Mouse (Mus musculus): Measurements from ENCODE around the gene Bmpr1b. TPM values are rescaled to one million over a fixed set of nuclear protein-coding genes. Genes with fewer than 3 reads are reported as not detected.
A peak's percentile ranks its signal among the peaks of the same experiment; 100 is the strongest.

Gene Bmpr1b
- polyA plus RNA-seq, 1 experiment = 1.3 TPM

DNA sequence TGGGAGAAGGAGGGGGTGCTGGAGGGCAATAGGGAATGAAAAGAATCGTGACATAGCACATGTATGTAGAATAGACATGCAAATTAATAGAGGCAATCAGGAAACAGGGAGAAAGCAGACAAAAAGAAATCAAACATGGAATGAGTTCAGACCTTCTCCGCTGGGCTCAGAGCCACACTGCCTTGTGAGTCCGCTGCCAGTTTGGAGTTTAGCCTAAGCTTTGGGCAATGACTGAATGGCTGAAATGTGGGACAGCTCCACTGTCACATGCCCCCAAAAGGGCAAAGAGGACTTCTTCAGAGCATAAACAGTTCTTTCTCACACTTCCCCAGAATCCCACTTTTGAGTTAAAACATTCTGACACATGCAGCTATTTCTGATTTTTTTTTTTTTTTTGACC is 236.3 kb downstream of the Bmpr1b start:
- 58% methylated on average over 3 of the region's 3 CpGs for WGBS
- no peak overlapping the region for H3K4me3 ChIP-seq (replicated peaks; ENCODE audit: extremely low read depth, low read depth, low read length)
- DNase-seq = no peak
- H3K4me1 ChIP-seq (ENCODE audit: control insufficient read depth, insufficient read depth, low read length) = no peaks in the 10 kb centered on the region
- TF ChIP-seq POLR2A (IDR thresholded peaks at IDR 0.05; ENCODE audit: borderline replicate concordance, extremely low read depth, low read depth, low read length) (no peak), CTCF (IDR thresholded peaks at IDR 0.05; ENCODE audit: insufficient read depth, low read length) (no peak)

DNA sequence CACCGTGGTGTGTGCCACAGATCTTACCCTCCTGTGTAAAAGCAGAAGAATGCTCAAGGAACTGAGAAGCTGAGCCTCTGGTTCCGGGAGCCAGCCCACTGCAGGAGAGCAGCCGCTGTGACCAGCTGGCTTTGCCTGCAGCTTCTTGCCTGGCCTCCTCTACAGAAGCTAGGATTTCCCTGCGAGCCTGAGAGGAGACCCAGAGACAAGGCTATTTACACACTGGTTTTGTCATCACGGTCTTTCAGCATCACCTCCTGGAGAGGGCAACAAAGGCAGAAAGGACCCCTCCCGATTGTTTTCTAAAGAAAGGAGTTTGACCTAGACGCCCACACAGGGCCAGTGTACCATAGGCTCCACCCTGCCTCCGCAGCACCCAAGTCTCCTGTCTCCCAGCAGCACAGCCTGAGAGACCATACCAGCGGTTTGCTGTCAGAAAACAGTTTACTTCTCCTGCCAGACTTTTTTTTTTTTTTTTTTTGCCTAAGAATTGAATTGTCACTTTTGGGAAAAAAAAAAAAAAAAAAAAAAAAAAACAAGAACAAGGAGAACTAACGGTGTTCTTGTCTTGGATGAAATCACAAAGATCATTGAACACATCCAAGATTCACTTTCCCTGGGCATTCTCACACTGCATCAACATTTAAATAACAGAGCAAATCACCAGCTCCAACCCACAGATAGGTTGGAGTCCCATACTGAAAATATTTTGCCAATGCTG is 237.7 kb downstream of the Bmpr1b start:
- DNase-seq = peak; percentile 18
- no peak overlapping the region for H3K4me3 ChIP-seq (replicated peaks; ENCODE audit: extremely low read depth, low read depth, low read length)
- TF ChIP-seq CTCF (IDR thresholded peaks at IDR 0.05; ENCODE audit: insufficient read depth, low read length) (no peak), POLR2A (IDR thresholded peaks at IDR 0.05; ENCODE audit: borderline replicate concordance, extremely low read depth, low read depth, low read length) (no peak)
- H3K4me1 ChIP-seq (ENCODE audit: control insufficient read depth, insufficient read depth, low read length) = no peaks in the 10 kb centered on the region
- WGBS = 11% methylated on average over 10 of the region's 10 CpGs

DNA sequence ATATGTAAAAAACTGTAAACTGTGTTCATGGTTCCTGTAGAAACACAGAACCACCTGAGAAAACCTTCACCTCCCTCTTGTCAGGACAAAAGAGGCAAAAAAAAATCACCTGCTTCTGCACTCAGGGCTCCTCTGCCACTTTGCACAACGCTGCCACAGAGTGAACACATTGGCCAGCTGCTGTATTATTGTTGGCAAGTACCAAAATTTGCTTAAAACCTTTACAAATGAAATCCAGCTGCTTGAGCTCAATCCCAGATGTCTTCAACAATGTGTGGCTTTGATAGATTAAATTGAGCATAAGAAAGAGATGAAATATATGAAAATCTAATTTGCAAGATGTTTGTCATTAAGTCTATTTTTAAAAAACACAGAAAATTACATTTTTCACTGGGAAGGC is 245.8 kb downstream of the Bmpr1b start:
- no peak for TF ChIP-seq POLR2A (IDR thresholded peaks at IDR 0.05; ENCODE audit: borderline replicate concordance, extremely low read depth, low read depth, low read length)
- no peak for TF ChIP-seq CTCF (IDR thresholded peaks at IDR 0.05; ENCODE audit: insufficient read depth, low read length)
- no peak overlapping the region for H3K4me3 ChIP-seq (replicated peaks; ENCODE audit: extremely low read depth, low read depth, low read length)
- 50% methylated on average over 1 of the region's 1 CpGs for WGBS
- DNase-seq = no peak
- no peaks in the 10 kb centered on the region for H3K4me1 ChIP-seq (ENCODE audit: control insufficient read depth, insufficient read depth, low read length)

DNA sequence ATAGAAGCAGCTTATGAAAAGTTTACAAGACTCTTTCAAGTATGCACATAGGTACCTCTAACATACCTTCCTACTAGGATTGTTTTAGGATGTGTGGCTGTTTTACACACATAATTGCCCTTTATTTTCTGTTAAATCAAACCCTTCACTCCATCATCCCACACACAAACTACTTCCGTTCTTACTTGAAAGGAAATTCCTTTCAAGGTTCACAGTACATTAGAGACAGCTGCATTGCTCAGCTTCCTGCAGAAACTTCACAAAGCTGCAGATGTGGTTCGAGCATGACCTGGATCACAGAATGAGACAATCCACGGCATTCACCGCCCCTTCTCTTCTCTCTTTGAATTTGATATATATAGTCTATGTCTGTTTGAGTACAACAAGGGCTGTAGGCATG is 248.1 kb downstream of the Bmpr1b start:
- H3K4me3 ChIP-seq (replicated peaks; ENCODE audit: extremely low read depth, low read depth, low read length) = no peak overlapping the region
- WGBS = 25% methylated on average over 4 of the region's 4 CpGs
- no peaks in the 10 kb centered on the region for H3K4me1 ChIP-seq (ENCODE audit: control insufficient read depth, insufficient read depth, low read length)
- TF ChIP-seq CTCF (IDR thresholded peaks at IDR 0.05; ENCODE audit: insufficient read depth, low read length) (no peak), POLR2A (IDR thresholded peaks at IDR 0.05; ENCODE audit: borderline replicate concordance, extremely low read depth, low read depth, low read length) (no peak)
- no peak for DNase-seq

DNA sequence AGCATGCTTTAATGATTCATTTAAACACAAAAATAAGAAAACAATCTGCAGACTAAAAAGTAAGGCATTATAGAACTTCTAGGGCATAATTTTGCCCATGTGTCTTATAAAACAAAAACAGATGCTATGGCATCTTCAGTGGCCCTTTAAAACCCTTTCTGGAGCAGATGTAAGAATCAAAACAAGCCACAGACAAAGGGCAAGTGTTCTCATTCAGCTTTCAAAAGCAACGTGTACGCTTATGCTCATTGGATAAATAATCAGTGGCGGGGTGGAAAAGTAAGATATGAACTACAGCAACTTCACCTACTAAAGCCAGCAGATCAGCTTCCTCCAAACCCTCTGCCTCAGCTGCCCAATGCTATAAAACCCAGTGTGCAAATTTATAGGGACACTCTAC is 249.6 kb downstream of the Bmpr1b start:
- WGBS = 52% methylated on average over 3 of the region's 3 CpGs
- Histone ChIP-seq H3K4me1 (ENCODE audit: control insufficient read depth, insufficient read depth, low read length) (no peaks in the 10 kb centered on the region), H3K4me3 (replicated peaks; ENCODE audit: extremely low read depth, low read depth, low read length) (no peak overlapping the region)
- TF ChIP-seq POLR2A (IDR thresholded peaks at IDR 0.05; ENCODE audit: borderline replicate concordance, extremely low read depth, low read depth, low read length) (no peak), CTCF (IDR thresholded peaks at IDR 0.05; ENCODE audit: insufficient read depth, low read length) (no peak)
- DNase-seq = no peak

DNA sequence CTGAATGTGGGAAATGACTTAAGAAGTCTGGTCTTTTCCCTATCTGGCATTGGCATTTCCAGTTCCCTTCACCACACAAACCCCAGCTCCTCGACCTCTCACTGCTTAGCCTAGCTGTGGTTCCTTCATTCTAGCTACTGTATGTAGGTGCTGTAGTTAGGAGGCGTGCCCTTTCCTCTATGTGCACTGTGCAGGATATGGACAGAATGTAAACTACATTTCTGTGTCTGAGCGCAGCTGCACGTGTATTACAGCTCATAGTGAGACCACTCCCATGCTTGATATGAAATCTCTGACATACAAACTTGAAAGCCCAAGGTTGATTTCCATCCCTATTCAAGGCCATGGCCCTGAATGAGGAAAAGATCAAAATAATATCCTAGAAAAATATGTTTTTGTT is 252.1 kb downstream of the Bmpr1b start:
- H3K4me1 ChIP-seq (ENCODE audit: control insufficient read depth, insufficient read depth, low read length) = no peaks in the 10 kb centered on the region
- no peak for TF ChIP-seq POLR2A (IDR thresholded peaks at IDR 0.05; ENCODE audit: borderline replicate concordance, extremely low read depth, low read depth, low read length)
- TF ChIP-seq CTCF (IDR thresholded peaks at IDR 0.05; ENCODE audit: insufficient read depth, low read length) = no peak
- H3K4me3 ChIP-seq (replicated peaks; ENCODE audit: extremely low read depth, low read depth, low read length) = no peak overlapping the region
- WGBS = 48% methylated on average over 4 of the region's 4 CpGs
- DNase-seq = no peak

DNA sequence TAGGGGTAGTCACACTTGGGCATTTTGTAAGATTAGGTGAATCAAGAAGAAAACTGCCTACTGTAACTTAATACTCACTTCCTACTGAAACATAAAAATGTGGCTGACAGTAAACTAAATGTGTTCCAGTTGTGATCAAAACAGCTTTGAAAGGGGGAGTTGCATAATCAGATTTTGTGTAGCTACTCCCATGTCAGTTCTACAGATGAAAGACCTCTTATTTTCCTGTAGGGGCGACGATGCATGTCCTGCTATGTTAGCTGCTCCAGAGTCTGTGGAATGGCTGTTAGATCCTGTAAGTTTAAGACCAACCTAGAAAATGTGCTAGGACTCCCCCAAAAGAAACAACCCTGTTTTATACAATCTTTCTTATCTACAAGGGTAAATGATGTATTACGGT is 253.2 kb downstream of the Bmpr1b start:
- TF ChIP-seq POLR2A (IDR thresholded peaks at IDR 0.05; ENCODE audit: borderline replicate concordance, extremely low read depth, low read depth, low read length) (no peak), CTCF (IDR thresholded peaks at IDR 0.05; ENCODE audit: insufficient read depth, low read length) (no peak)
- Histone ChIP-seq H3K4me3 (replicated peaks; ENCODE audit: extremely low read depth, low read depth, low read length) (no peak overlapping the region), H3K4me1 (ENCODE audit: control insufficient read depth, insufficient read depth, low read length) (no peaks in the 10 kb centered on the region)
- 67% methylated on average over 3 of the region's 3 CpGs for WGBS
- no peak for DNase-seq

DNA sequence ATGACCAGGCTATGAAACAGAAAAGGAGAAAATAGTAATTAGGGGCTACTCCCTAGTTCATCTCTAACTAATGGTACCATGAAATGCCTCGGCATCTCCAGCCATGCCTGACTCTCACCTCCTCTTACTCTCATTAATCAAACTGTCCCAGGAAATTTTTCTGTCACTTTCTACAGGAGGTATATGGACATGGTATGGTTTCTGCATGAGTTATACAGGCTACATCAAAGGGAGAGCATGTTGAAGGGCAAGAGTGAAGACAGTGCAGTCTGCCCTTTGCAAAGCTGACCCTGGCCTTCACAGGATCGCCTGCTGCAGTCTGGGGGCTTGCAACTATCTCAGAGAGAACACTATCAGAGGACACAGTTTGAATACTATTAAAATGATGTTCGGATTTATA is 254.6 kb downstream of the Bmpr1b start:
- TF ChIP-seq CTCF (IDR thresholded peaks at IDR 0.05; ENCODE audit: insufficient read depth, low read length) = no peak
- no peak for TF ChIP-seq POLR2A (IDR thresholded peaks at IDR 0.05; ENCODE audit: borderline replicate concordance, extremely low read depth, low read depth, low read length)
- H3K4me1 ChIP-seq (ENCODE audit: control insufficient read depth, insufficient read depth, low read length) = no peaks in the 10 kb centered on the region
- no peak overlapping the region for H3K4me3 ChIP-seq (replicated peaks; ENCODE audit: extremely low read depth, low read depth, low read length)
- DNase-seq = no peak
- 71% methylated on average over 3 of the region's 3 CpGs for WGBS

DNA sequence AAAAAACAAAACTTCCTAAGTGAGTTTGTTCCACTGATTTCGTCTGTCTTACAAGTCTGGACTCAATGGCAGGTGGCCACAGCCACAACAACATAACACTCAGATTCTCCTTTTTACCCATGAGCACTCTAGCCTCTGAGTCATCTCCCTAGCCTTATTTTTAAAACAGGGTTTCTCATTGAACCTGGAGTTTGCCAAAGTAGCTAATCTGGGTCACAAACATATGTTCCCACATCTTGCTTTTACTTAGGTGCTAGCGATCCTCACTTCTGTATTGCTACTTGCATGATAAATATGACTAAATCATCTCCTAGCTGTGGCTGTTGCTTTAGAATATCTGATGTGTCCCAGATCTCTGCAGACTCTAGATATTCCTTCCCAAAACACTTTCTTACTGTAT is 260.1 kb downstream of the Bmpr1b start:
- 87% methylated on average over 2 of the region's 2 CpGs for WGBS

DNA sequence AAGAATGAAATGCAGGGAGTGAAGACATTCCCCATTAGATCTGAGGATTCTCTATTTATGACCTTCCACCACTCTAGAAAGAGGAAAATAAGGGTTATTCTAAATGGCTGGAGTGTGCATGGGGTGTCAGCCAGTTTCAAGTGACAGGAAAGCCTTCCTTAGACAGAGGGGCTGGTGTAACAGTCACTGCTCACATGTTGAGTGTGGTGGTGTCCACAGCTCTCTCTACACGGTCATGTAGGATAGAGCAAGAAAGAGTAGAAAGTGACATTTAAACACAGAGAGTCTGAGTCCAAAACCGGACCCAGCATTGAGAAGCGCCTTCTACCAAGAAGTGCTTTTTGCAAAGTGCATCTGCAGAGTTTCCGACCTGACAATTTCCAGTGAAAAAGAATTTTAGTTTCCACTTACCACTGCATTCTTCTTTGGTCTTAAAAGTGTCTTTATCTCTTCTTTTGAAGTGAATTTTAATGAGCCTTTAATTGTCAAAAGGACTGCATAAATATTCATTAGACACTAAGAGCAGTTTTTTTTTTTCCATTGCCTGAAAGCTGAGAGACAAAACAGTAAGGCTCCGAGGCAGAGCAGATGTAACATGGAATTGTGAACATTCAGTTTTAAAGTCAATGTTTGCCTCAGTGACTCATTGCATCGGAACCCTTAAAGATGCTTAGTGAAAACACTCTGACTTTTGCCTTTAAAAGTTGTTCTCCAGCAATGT is 263.2 kb downstream of the Bmpr1b start:
- Histone ChIP-seq H3K4me1 (ENCODE audit: control insufficient read depth, insufficient read depth, low read length) (no peaks in the 10 kb centered on the region), H3K4me3 (replicated peaks; ENCODE audit: extremely low read depth, low read depth, low read length) (no peak overlapping the region)
- no peak for TF ChIP-seq POLR2A (IDR thresholded peaks at IDR 0.05; ENCODE audit: borderline replicate concordance, extremely low read depth, low read depth, low read length)
- TF ChIP-seq CTCF (IDR thresholded peaks at IDR 0.05; ENCODE audit: insufficient read depth, low read length) = no peak
- 81% methylated on average over 6 of the region's 6 CpGs for WGBS
- DNase-seq = no peak

More for the DNA sequence above, 260.1 kb downstream of the Bmpr1b start:
- no peak for DNase-seq
- Histone ChIP-seq H3K4me3 (replicated peaks; ENCODE audit: extremely low read depth, low read depth, low read length) (no peak overlapping the region), H3K4me1 (ENCODE audit: control insufficient read depth, insufficient read depth, low read length) (no peaks in the 10 kb centered on the region)
- no peak for TF ChIP-seq POLR2A (IDR thresholded peaks at IDR 0.05; ENCODE audit: borderline replicate concordance, extremely low read depth, low read depth, low read length)
- no peak for TF ChIP-seq CTCF (IDR thresholded peaks at IDR 0.05; ENCODE audit: insufficient read depth, low read length)

All from lung, adult 2 months (tissue).